Mouse (Mus musculus) spleen, adult 12 weeks (tissue): ENCODE results near the gene Opa1.

Source experiments
- DNase-seq: peaks from one replicate; pipeline ENCODE4 v3.0.0; 2022; ENCODE audit warnings: low spot score

The Opa1 gene

DNA sequence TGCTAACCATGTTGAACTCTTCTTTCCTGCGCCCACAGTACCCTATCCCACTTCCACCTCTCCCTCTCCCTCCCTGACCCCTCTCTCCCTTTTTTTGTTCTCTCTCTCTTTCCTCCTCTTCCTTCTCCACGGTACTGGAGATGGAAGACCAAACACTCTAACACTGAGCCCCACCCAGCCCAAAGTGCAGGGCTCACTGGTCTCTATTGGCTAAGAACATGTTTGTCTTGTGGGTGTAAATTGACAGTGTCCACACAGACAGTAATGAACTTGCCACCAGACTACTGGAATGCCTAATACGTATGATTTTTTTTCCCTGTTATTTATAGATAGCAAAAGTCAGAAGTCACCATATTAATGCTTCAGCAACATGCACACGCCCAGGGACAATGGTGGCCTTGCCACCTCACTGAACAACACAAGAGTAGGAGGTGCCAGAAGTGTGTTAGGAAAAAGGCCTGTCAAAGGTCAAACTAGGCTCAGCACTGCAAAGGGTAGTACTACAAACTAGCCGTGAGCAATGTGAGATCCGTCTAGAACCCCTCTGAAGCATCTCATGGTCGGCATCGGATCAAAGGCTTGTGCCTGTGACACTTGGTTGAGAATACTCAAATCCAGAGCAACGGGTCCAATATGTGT lies 77.2 kb downstream of the Opa1 start:
- DNase-seq = no peak

GRCm38 (mm10) chr16:29656901-29657300 lies 77.8 kb downstream of the Opa1 start:
- no peak for DNase-seq

DNA sequence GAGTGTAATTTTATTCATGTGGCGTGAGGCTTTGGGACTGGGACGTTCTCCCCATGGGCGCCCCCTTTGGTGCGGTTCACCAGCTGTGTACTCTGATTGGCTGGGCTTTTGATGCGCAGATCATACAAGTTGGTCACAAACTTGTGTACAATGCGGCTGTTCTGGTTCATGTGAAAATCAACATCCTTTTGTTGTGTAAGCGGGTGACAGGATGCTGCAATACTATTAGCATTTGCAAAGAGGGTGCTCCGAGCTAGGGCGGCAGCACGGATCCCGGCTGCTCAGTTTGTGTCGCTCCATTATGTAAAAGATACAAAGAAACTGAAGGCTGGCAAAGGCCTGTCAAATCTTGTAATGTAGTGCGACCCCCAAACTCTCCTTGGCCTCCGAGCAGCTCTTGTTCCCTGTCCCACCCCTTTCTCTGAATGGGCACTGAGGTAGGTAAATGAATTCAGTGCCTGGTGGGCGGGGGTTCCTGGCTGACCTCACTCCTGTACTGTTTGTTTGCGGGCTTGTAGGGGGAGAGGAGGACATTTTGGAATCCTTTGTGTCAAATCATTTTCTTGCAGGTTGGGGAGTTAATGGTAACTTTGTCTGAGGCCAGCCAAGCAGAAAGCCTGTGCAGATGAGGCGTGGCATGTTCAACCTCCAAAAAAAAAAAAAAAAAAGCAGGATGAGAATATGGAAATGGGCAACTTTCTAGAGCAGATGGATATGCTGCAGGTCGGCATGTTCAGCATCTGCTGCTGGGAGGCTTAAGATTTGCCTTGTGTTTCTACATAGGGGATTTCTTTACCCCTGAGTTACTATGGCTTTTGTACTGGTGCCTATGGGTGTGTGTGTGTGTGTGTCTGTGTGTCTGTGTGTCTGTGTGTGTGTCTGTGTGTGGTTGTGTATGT lies 78.8 kb downstream of the Opa1 start:
- DNase-seq = no peak

DNA sequence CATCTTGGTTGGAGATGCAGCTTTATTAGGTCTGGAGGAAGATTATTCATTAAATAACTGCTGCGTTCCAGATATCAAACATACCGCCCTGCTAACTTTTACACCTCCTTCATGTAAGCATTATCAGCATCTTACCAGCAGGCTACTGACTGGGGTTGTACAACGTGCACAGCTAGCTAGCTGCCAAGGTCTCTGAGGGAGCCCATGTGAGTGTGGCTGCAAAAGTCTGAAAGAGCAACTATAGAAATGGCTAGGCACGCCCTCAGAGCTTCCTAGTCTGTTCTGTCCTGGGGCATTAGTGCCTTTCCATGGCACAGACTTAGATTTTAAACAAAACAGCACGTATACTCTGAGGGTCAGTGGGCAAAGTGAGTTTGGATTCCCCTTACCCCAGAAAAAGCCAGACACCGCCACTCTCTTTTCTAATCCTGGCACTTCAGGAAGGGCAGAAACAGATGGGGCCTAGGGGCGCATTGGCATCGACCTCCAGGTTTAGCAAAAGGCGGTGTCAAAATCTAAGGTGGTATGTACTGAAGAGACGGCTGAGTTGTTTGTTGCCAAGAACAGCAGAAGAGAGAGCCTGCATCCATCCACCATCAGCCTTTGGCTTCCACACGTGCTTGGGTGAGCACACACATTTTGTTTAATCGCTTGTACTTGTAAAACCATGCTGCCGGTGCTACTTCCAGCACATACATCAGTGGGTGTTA lies 80.1 kb downstream of the Opa1 start:
- DNase-seq = no peak

- DNase-seq = no peak
These were observed 84.1 kb downstream of the Opa1 start for GRCm38 (mm10) chr16:29663042-29663758.

DNA sequence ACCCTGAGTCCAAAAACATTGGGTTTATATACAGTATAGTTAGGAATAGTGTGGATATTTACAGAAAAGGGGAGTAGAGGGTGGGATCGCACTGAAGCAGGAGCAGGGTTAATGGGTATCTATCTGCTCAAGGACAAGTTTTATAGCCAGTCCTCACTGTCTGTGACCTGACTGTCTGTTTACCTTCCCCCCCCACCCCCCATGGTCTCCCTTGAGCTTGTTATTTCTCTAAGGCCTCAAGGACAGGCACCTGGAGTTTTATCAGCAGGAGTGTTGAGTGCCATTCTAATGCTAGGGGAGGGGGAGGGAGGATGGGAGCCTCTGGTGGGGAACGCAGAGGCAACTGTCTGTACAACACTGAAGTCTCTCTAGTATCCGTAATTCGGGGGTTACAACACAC lies 85.3 kb downstream of the Opa1 start:
- no peak for DNase-seq

- DNase-seq = no peak
These were observed 88.0 kb downstream of the Opa1 start for GRCm38 (mm10) chr16:29666991-29667701.

DNA sequence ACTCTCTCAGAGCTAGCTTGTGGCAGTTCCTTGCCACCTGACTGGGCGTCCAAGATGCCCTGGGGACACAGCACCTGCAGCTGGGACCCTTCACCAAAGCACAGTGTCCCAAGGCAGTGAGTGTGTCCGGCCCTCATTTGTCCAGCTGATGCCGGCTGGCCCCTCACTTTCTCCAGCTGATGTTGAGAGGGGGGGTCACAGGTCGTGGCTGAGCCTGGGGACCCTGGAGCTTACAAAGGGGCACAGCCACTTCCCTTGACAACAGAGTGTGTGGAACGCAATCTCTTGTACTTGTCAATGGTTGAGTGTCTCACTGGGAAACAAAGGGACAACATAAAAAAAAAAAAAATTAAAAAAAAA lies 88.5 kb downstream of the Opa1 start:
- no peak for DNase-seq

DNA sequence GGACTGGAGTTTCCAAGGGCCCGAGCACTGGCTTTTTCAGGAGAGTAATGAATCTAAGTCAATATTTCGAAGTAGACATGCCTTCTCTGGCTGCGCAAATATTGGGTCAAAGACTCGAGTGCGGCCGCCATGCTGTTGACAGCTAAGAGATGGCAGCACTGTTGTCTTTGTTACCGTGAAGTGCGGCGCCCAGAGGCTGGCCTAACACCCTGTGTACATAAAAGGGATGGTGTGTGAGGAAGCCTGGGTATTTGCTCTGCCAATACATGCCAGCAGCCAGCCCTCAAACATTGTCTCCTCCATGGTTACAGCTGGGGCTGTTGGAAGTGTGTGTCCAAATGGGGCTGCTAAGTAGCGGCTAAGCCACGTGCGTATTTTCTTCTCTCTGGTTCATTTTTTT lies 89.3 kb downstream of the Opa1 start:
- no peak for DNase-seq

- no peak for DNase-seq
These were observed 91.7 kb downstream of the Opa1 start for GRCm38 (mm10) chr16:29670806-29671205.

GRCm38 (mm10) chr16:29673230-29673629 lies 94.1 kb downstream of the Opa1 start:
- no peak for DNase-seq

DNA sequence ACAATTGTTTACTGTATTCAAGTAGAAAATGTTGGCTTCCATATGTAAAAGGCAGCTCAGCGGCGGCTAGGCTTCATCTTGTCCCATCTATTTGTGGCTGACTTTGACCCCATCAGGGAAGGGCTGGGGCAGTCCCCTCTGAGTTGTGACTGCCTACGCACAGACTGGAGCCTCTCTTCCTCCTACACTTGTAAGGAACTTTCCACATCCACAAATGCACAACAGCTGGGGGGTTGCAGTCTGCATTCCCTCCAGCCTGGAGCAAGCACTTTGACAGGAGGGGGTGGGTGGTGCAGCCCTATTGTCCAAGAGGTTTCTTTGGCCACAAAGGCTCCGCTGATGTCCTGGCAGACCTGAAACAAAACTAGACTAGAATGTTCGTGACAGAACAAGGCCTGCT lies 100.5 kb downstream of the Opa1 start:
- no peak for DNase-seq

DNA sequence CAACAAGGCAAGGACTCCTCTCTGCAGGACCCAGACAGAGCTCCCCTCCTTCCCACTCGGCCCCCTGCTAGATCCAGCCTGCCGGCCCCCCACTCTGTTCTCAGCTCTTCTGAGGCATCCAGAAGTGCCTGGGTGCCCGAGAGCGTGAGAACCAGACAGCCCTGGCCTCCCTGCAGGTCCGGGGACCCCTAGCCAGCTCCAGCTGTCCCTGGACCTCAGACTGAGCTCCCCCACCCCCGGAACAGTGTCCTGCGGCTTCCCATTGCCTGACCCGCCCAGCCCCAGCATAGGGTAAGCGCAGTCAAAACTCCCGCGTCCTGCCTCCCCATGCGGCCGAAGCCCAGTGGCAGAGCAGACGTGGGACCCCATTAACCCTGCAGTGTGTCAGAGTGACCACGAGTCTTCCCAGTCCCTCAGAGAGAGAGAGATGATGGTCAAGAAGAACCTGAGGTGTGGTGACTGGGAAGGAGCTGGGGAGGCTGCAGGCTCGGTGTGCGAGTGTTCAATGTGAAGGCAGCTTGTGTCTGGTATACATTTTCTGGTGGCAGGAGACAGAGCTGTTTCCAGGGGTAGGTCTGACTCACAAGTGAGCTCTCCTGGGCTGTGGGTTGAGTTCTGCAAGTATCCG lies 101.5 kb downstream of the Opa1 start:
- no peak for DNase-seq

GRCm38 (mm10) chr16:29682555-29683431 lies 103.7 kb downstream of the Opa1 start:
- no peak for DNase-seq

- no peak for DNase-seq
These were observed 104.4 kb downstream of the Opa1 start for GRCm38 (mm10) chr16:29683563-29683962.

GRCm38 (mm10) chr16:29684111-29684510 lies 105.0 kb downstream of the Opa1 start:
- no peak for DNase-seq

DNA sequence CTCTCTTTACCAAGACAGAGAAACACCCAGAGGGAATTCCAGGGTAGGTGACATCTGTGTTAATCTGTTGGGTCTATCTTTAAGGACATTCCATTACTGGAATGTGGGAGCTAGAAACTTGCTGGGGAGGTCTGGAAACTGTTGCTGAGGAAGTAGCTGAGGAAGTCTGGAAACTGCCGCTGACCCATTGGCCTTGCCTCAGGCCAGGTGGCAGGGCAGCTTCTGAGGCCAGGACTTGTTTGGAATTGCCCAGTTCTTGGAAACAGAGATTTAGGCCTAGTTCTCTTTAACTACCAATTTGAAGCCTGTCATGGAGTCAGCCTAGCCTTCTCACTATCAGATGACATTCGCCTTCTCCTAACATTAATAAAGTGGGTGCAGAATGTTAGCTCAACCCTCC lies 105.5 kb downstream of the Opa1 start:
- DNase-seq = no peak

DNA sequence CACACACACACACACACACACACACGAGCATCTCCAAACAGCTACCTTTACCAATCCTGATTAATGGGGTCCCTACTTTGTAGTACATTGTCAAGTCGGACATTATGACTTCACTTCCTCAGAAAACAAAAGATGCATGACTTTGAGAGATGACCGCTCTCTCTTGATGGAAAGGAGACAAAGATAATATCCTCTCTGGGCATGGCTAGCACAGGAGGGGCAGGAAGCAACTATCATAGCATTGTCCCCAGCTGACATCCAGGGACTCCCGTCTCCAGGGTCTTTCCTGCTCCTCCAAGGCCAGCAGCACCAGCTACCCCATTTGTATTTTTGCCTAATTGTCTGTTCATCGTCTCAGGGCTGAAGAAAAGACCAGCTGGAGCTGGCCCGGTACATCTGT lies 107.0 kb downstream of the Opa1 start:
- DNase-seq = no peak

DNA sequence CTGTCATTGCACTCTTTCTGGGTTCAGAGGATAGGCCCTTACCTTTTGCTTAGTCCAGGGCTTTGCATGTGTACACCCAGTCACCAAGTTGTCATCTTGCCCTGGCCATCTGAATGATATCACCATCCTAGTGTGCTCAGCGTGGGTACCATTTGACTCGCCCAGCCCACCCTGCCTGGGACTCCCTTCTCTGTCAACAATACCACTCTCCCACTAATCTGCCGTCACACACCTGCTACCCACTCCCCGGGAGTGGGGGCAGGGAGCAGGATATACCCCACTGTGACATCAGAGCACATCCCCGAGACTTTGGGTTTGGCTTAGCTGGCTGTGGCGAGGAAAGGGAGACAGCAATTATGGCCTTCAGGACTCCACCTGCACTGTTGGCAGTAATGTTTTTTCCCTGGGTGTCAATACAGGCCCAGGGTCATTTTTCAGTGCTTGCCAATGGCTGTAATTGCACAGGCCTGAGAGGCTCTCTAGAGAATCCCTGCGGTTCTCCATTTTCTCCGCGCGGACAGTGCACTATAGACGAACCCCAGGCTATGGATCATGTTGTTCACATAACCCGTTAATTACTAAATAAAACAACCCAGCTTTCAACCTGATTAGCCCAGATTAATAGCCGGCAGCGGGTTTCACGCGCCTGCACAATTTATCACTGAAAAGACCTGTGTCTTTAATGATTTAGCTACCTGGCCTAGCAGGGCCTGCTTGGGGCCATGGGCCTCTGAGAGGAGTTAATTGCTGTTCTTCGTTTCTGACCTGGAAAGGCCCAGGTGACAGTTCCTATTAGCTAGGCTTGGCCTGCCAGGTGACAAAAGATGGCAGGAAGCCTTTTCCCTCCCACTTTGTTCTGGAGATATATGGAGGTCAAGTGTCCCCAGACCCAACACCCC lies 109.1 kb downstream of the Opa1 start:
- DNase-seq = no peak
